Mouse (Mus musculus) C3H10T1/2 (cell line): ENCODE results near the gene Ddx54. TPM values are rescaled to one million over a fixed set of nuclear protein-coding genes. Genes with fewer than 3 reads are reported as not detected.

Experiments used
- polyA plus RNA-seq, 2 experiments: library from polyadenylated mRNA; unstranded; fragments of >200 nt; fragmentation: generic; extraction: Trizol; gene quantifications; one replicate each; pipeline ENCODE4 v1.2.1; 2012; ENCODE audit warnings: missing spikeins in 2 of 2

Ddx54 gene
- 10 to 100 TPM; 29.1 to 39.7 TPM for polyA plus RNA-seq

DNA sequence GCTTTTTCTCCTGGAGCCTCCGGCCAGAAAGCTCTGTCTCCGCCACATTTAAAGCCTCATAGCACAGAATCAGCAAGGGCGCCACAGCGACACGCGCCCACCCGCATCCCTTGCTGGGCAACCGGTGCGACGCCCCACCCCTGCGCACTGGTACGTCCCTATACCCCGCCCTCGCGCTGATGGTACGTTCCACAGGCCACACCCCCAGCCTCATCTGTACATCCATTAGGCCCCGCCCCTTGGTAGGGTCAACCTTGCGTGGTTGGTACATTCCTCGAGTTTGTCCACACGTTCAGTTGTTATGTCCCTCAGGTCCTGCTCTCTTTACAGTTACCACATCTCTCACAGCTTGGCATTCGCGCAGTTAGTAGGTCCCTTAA lies at the start of gene Ddx54, which contains the start of gene Rita1:
Gene Ddx54 (plus strand): TSS at position 298 of the 380 bp plus-strand sequence.
Gene Rita1 (minus strand): TSS at position 148 of the 380 bp plus-strand sequence.

DNA sequence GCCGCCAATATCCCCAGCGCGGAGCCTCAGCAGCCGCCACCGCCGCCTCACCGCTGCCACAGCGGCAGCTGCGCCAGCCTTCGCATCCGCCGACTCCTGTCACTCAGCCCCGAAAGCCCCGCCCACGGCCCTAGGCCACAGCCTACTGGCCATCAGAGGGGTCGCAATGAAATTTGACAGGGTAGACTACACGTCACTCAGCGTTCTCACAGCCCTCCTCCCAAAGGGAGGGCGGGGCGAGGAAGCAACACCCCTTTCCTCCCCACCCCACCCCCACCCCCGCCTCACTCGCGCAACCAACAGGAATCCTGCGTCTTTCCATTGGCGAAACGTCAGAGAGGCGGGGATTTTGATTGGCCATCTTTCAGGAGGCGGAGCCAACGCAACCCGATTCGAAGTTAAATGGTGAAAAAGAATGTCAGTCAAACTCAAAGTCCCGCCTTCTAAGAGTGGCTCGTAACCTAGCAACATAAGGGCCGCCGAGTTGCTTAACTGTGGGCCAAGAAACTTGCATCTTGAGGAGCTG lies 23.9 kb upstream of the Ddx54 start, which contains the start of the genes Tpcn1 and Iqcd:
Gene Tpcn1 (minus strand): TSS at position 105 of the 526 bp plus-strand sequence.
Gene Iqcd (plus strand): TSS at position 448 of the 526 bp plus-strand sequence.

DNA sequence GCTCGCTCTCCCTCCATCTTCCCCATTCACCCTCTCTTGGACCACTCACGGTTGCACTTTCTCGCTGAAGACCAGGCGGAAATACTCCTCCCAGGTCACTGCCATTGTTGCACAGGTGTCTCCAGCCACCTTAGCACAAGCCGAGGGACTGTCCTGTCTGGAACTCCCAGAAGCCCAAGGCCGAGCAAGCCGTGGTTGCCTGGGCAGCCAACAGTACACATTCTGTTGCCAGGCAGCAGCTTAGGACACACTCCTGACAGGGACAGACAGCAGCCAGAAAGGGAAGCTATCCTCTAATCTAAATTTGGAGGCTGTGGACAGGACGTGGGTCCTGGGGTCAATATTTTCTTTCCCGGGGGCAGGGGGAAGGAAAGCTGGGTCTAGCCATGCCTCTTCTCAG lies 21.6 kb downstream of the Ddx54 start, which contains the start of gene Cfap73:
Gene Cfap73 (minus strand): TSS at position 105 of the 400 bp plus-strand sequence.

DNA sequence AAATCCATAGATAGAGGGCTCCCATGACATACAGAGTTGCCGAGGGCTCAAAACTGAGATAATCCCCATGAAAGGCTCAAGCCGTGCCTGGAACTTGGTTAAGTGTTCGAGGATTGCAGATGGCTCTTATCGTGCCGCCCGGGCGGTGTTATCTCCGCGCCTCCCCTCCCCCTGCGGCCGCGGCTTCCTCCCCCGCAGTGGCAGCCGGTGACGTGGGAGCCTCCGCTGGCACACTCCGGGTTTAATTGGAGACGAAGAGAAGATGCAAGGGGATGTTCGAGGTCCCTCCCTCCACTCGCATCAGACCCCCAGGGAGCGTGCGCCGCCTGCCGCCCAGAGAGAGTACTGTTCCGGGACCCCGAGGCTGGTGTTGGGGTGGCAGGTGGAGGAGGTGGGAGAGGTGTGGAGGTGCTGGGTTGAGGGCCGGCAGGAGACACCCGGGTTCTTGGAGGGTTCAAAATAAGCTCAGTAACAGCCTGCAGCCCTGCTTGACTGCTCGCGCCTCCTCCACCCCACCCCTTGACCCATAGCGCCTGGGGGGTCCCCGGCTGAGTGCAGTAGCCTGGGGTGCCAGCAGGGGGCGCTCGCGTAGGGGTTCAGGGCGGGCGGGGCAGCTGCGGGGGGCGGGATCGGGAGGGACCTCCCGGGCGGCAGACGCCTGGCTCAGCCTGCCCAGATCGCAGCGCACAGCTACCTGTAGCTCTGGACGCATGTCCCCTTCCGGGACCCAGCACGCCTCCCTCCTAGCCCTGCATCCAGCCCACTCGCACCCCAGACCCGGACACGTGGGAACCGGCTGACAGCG lies 36.2 kb downstream of the Ddx54 start, which contains the start of gene Rasal1:
Gene Rasal1 (plus strand): TSS at position 244 of the 805 bp plus-strand sequence.

Other genes with a start within 250 kb of the Ddx54 start
- gene Lhx5, start 181.0 kb upstream of the Ddx54 start, polyA plus RNA-seq: not detected
- 1 to 10 TPM in 1 of 2 experiments, under 1 TPM in 1; 0.74 to 3.0 TPM for gene Sdsl, start 139.9 kb upstream of the Ddx54 start, polyA plus RNA-seq
- under 1 TPM in 1 of 2 experiments, not detected in 1; 0.41 TPM for gene Sds, start 136.2 kb upstream of the Ddx54 start, polyA plus RNA-seq
- 10 to 100 TPM; 25.3 to 56.1 TPM for gene Plbd2, start 109.1 kb upstream of the Ddx54 start, polyA plus RNA-seq
- 1 to 10 TPM; 1.3 to 5.9 TPM for gene Slc8b1, start 101.6 kb upstream of the Ddx54 start, polyA plus RNA-seq
- gene Tpcn1, start 24.1 kb upstream of the Ddx54 start, polyA plus RNA-seq: 10 to 100 TPM in 1 of 2 experiments, 1 to 10 TPM in 1; 2.7 to 10.9 TPM
- gene Iqcd, start 23.7 kb upstream of the Ddx54 start, polyA plus RNA-seq: 1 to 10 TPM in 1 of 2 experiments, under 1 TPM in 1; 0.16 to 1.7 TPM
- gene Rita1, start 150 bp upstream of the Ddx54 start, polyA plus RNA-seq: 10 to 100 TPM in 1 of 2 experiments, 1 to 10 TPM in 1; 9.0 to 11.5 TPM
- gene Cfap73, start 21.5 kb downstream of the Ddx54 start, polyA plus RNA-seq: not detected
- gene Rasal1, start 36.1 kb downstream of the Ddx54 start, polyA plus RNA-seq: under 1 TPM in 1 of 2 experiments, not detected in 1; 0.06 TPM
- under 1 TPM in 1 of 2 experiments, not detected in 1; 0.11 TPM for gene Dtx1, start 99.2 kb downstream of the Ddx54 start, polyA plus RNA-seq
- under 1 TPM in 1 of 2 experiments, not detected in 1; 0.42 TPM for gene Oas2, start 137.1 kb downstream of the Ddx54 start, polyA plus RNA-seq
- not detected for gene Oas3, start 164.9 kb downstream of the Ddx54 start, polyA plus RNA-seq
- not detected for gene Oas1e, start 182.8 kb downstream of the Ddx54 start, polyA plus RNA-seq
- gene Oas1c, start 199.8 kb downstream of the Ddx54 start, polyA plus RNA-seq: 1 to 10 TPM in 1 of 2 experiments, under 1 TPM in 1; 0.08 to 2.2 TPM
- gene Oas1f, start 234.6 kb downstream of the Ddx54 start, polyA plus RNA-seq: under 1 TPM in 1 of 2 experiments, not detected in 1; 0.08 TPM
- gene Oas1h, start 248.7 kb downstream of the Ddx54 start, polyA plus RNA-seq: not detected